Mouse (Mus musculus) CH12.LX (cell line): ENCODE results near the gene Mettl6. TPM values are rescaled to one million over a fixed set of nuclear protein-coding genes. Genes with fewer than 3 reads are reported as not detected.
A peak's percentile ranks its signal among the peaks of the same experiment; 100 is the strongest.

ENCODE experiments used
- DNase-seq: peaks from one replicate; pipeline ENCODE4 v3.0.0-alpha.2; 2013; ENCODE audit errors: extremely low read depth
- H3K27ac ChIP-seq: 2 replicates; pipeline ENCODE4 v1.5.1; 2012; ENCODE audit warnings: low read depth, mild to moderate bottlenecking, control low read depth, moderate library complexity; ENCODE audit not compliant: insufficient read depth
- H3K27me3 ChIP-seq: replicated peaks from 2 replicates; pipeline ENCODE3; 2012; ENCODE audit warnings: inconsistent platforms
- H3K36me3 ChIP-seq, 2 experiments: replicated peaks in 1 of 2; 2 replicates each; pipeline versions ENCODE3 to v1.6.1; 2012; ENCODE audit warnings: inconsistent platforms in 1 of 2, low read length in 1 of 2, mild to moderate bottlenecking in 1 of 2, mixed read lengths in 1 of 2, moderate library complexity in 1 of 2; ENCODE audit not compliant: control insufficient read depth in 1 of 2, insufficient read depth in 1 of 2
- H3K4me1 ChIP-seq, 2 experiments: 2 replicates each; pipeline ENCODE4 v1.6.1; 2012; ENCODE audit warnings: inconsistent platforms in 1 of 2, moderate library complexity in 1 of 2; ENCODE audit not compliant: insufficient read depth in 2 of 2, control insufficient read depth in 1 of 2
- H3K4me2 ChIP-seq: 2 replicates; pipeline ENCODE4 v1.6.1; 2012; ENCODE audit warnings: low read depth, mild to moderate bottlenecking, control low read depth; ENCODE audit not compliant: poor library complexity, insufficient read depth, severe bottlenecking
- H3K4me3 ChIP-seq, 3 experiments: fragments of 150-350 bp in 1 of 3; sonication (generic) in 1 of 3; replicated peaks in 1 of 3; 2 replicates each; pipeline versions ENCODE3 to v1.5.1; 2011 to 2012; ENCODE audit warnings: low read depth in 2 of 3, low read length in 2 of 3, mild to moderate bottlenecking in 2 of 3, moderate library complexity in 2 of 3, control low read depth in 1 of 3, improper control_type of control experiment in 1 of 3, inconsistent platforms in 1 of 3, mixed read lengths in 1 of 3; ENCODE audit not compliant: poor library complexity in 1 of 3
- H3K79me2 ChIP-seq: replicated peaks from 2 replicates; pipeline ENCODE4 v1.6.1; 2012; ENCODE audit warnings: mild to moderate bottlenecking, moderate library complexity; ENCODE audit not compliant: control insufficient read depth, poor library complexity, insufficient read depth, severe bottlenecking; ENCODE audit errors: extremely low read depth
- H3K9ac ChIP-seq: 2 replicates; pipeline ENCODE4 v1.6.1; 2012; ENCODE audit warnings: low read depth, mild to moderate bottlenecking, control low read depth, moderate library complexity; ENCODE audit not compliant: insufficient read depth
- H3K9me3 ChIP-seq: replicated peaks from 2 replicates; pipeline ENCODE3; 2012; ENCODE audit warnings: low read length, inconsistent platforms, mixed read lengths
- BHLHE40 ChIP-seq: IDR thresholded peaks from 2 replicates; pipeline ENCODE4 v1.6.1; 2011; ENCODE audit warnings: mild to moderate bottlenecking, low read depth, low read length, improper control_type of control experiment
- CHD2 ChIP-seq: IDR thresholded peaks from 2 replicates; pipeline ENCODE4 v1.6.1; 2011; ENCODE audit warnings: low read length, improper control_type of control experiment
- E2F4 ChIP-seq: IDR thresholded peaks from 2 replicates; pipeline ENCODE4 v1.6.1; 2011; ENCODE audit warnings: low read depth, low read length, improper control_type of control experiment; ENCODE audit not compliant: insufficient replicate concordance
- ELF1 ChIP-seq: IDR thresholded peaks from 2 replicates; pipeline ENCODE4 v1.6.1; 2014; ENCODE audit warnings: low read depth, mild to moderate bottlenecking, inconsistent platforms, low read length, improper control_type of control experiment
- EP300 ChIP-seq: IDR thresholded peaks from 2 replicates; pipeline ENCODE4 v1.6.1; 2011; ENCODE audit warnings: low read length, improper control_type of control experiment
- ETS1 ChIP-seq: conservative IDR thresholded peaks from 2 replicates; pipeline ENCODE4 v1.6.1; 2012; ENCODE audit warnings: low read depth, mild to moderate bottlenecking, inconsistent platforms, low read length, improper control_type of control experiment, moderate library complexity
- HCFC1 ChIP-seq: IDR thresholded peaks from 2 replicates; pipeline ENCODE4 v1.6.1; 2012; ENCODE audit warnings: low read depth, mild to moderate bottlenecking, inconsistent platforms, low read length, improper control_type of control experiment
- IRF4 ChIP-seq: IDR thresholded peaks from 2 replicates; pipeline ENCODE4 v1.6.1; 2014; ENCODE audit warnings: low read depth, mild to moderate bottlenecking, inconsistent platforms, low read length, improper control_type of control experiment
- JUND ChIP-seq: conservative IDR thresholded peaks from 2 replicates; pipeline ENCODE4 v1.6.1; 2011; ENCODE audit warnings: low read depth, low read length, improper control_type of control experiment
- KAT2A ChIP-seq: IDR thresholded peaks from 2 replicates; pipeline ENCODE4 v1.6.1; 2012; ENCODE audit warnings: low read length, improper control_type of control experiment, inconsistent platforms; ENCODE audit not compliant: insufficient replicate concordance
- MAX ChIP-seq: IDR thresholded peaks from 2 replicates; pipeline ENCODE4 v1.6.1; 2011; ENCODE audit warnings: low read length, improper control_type of control experiment
- MAZ ChIP-seq: IDR thresholded peaks from 2 replicates; pipeline ENCODE4 v1.6.1; 2012; ENCODE audit warnings: low read depth, mild to moderate bottlenecking, inconsistent platforms, low read length, improper control_type of control experiment, moderate library complexity
- MEF2A ChIP-seq: IDR thresholded peaks from 2 replicates; pipeline ENCODE4 v1.6.1; 2014; ENCODE audit warnings: low read depth, mild to moderate bottlenecking, inconsistent platforms, low read length, improper control_type of control experiment, borderline replicate concordance
- MXI1 ChIP-seq: IDR thresholded peaks from 2 replicates; pipeline ENCODE4 v1.6.1; 2011; ENCODE audit warnings: mild to moderate bottlenecking, low read depth, low read length, improper control_type of control experiment
- MYC ChIP-seq: IDR thresholded peaks from 2 replicates; pipeline ENCODE4 v1.6.1; 2011; ENCODE audit warnings: low read depth, mild to moderate bottlenecking, improper control_type of control experiment, low read length
- NELFE ChIP-seq: IDR thresholded peaks from 2 replicates; pipeline ENCODE4 v1.6.1; 2011; ENCODE audit warnings: low read depth, low read length, improper control_type of control experiment
- NRF1 ChIP-seq: IDR thresholded peaks from 2 replicates; pipeline ENCODE4 v1.6.1; 2014; ENCODE audit warnings: low read depth, mild to moderate bottlenecking, inconsistent platforms, low read length, improper control_type of control experiment, moderate library complexity
- POLR2A ChIP-seq: IDR thresholded peaks from 2 replicates; pipeline ENCODE4 v1.6.1; 2011; ENCODE audit warnings: low read depth, mild to moderate bottlenecking, improper control_type of control experiment, low read length
- POLR2AphosphoS2 ChIP-seq: IDR thresholded peaks from 2 replicates; pipeline ENCODE4 v1.6.1; 2011; ENCODE audit warnings: low read depth, low read length, improper control_type of control experiment
- RCOR1 ChIP-seq: conservative IDR thresholded peaks from 2 replicates; pipeline ENCODE4 v1.6.1; 2012; ENCODE audit warnings: low read depth, mild to moderate bottlenecking, inconsistent platforms, low read length, improper control_type of control experiment
- SIN3A ChIP-seq: IDR thresholded peaks from 2 replicates; pipeline ENCODE4 v1.6.1; 2012; ENCODE audit warnings: low read length, improper control_type of control experiment, inconsistent platforms
- TBP ChIP-seq: conservative IDR thresholded peaks from 2 replicates; pipeline ENCODE4 v1.6.1; 2011; ENCODE audit warnings: low read depth, low read length, improper control_type of control experiment
- TCF12 ChIP-seq: IDR thresholded peaks from 2 replicates; pipeline ENCODE4 v1.6.1; 2014; ENCODE audit warnings: low read depth, mild to moderate bottlenecking, inconsistent platforms, low read length, improper control_type of control experiment
- UBTF ChIP-seq: IDR thresholded peaks from 2 replicates; pipeline ENCODE4 v1.6.1; 2012; ENCODE audit warnings: low read depth, mild to moderate bottlenecking, inconsistent platforms, low read length, improper control_type of control experiment, moderate library complexity
- USF1 ChIP-seq: IDR thresholded peaks from 2 replicates; pipeline ENCODE4 v1.6.1; 2014; ENCODE audit warnings: low read depth, mild to moderate bottlenecking, inconsistent platforms, low read length, improper control_type of control experiment
- dilution Hi-C: fragments of 300-500 bp; cut with MboI; formaldehyde crosslinking; loops from 2 replicates; pipeline ENCODE4 v1.14.3; 2020; ENCODE audit warnings: low sequenced_read_pairs; ENCODE audit not compliant: extremely low pct_unique_long_range_greater_than_20kb, extremely low pct_ligation_motif_present
- in situ Hi-C: fragments of 300-500 bp; cut with MboI; formaldehyde crosslinking; loops from 3 replicates; pipeline ENCODE4 v1.14.3; 2019; ENCODE audit warnings: low sequenced_read_pairs, low pct_ligation_motif_present, low pct_unique_long_range_greater_than_20kb, mixed read lengths
- polyA plus RNA-seq: library from polyadenylated mRNA; unstranded; fragments of >175 nt; gene quantifications from 2 replicates; pipeline ENCODE4 v1.2.1, GENCODE M21; 2012; ENCODE audit warnings: low read depth; ENCODE audit not compliant: insufficient read length
- total RNA-seq, 2 experiments: library from RNA; depleted of rRNA; stranded (reverse); fragments of 300-350 nt in 1 of 2; fragments of >200 nt in 1 of 2; gene quantifications; 2 replicates each; pipeline ENCODE4 v1.2.3; 2012 to 2014

The Mettl6 gene
- total RNA-seq (2012; rRNA removed): 36.2 and 38.2 TPM in 2 replicates
- 122 and 142 TPM in 2 replicates for total RNA-seq (2014; rRNA removed)
- polyA plus RNA-seq: 63.2 and 69.8 TPM in 2 replicates

DNA sequence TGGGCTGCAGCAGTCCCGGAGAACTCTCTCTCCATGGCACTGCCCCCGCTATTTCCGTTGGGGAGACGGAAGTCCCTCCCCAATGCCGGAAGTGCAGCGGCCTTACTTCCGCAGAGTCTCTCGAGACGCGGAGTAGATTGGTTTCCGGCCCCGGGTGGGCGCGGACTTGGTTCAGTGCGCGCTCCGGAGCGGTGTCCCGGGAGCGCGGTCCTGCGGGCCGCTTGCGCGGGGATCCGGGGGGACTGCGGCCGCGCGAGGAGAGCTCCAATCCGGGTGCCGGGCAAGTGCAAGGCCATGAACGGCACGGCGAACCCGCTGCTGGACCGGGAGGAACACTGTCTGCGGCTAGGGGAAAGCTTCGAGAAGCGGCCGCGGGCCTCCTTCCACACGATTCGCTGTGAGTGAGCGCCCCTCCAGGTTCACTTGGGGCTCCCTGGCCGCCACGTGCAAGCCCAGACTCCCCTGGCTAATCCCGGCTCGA lies at the start of gene Mettl6:
Mettl6 (minus strand) TSS at position 66 of the 481 bp plus-strand sequence.
- Histone ChIP-seq H3K9ac (peak within 1 kb of the TSS; percentile 92), H3K4me3 (peak within 1 kb of the TSS; percentile 71 to 99 (median 82)), H3K4me2 (peak within 1 kb of the TSS; percentile 78), H3K27ac (peak within 1 kb of the TSS; percentile 59), H3K27me3 (no peaks in the 10 kb centered on the region), H3K9me3 (no peaks in the 10 kb centered on the region), H3K79me2 (peaks cover 78% of the 10 kb centered on the region)
- peak; percentile 93 for DNase-seq
- in situ Hi-C loops: no loop called here
- dilution Hi-C loops: no loop called here
- TF ChIP-seq HCFC1 (peak; percentile 90), NRF1 (peak; percentile 56), MEF2A (peak; percentile 35; the same call in 1 of the 2 replicates), ETS1 (no peak), POLR2A (peak; percentile 89), IRF4 (no peak), MAX (peak; percentile 65; the same call in 1 of the 2 replicates), UBTF (peak; percentile 87), EP300 (no peak), USF1 (no peak), TCF12 (peak; percentile 84), SIN3A (peak; percentile 90), JUND (no peak), MAZ (no peak; the same call in 1 of the 2 replicates), KAT2A (peak; percentile 85; the same call in 1 of the 2 replicates), POLR2AphosphoS2 (peak; percentile 61; the same call in 1 of the 2 replicates), CHD2 (peak; percentile 81), MXI1 (peak; percentile 85; the same call in 1 of the 2 replicates), BHLHE40 (no peak), NELFE (peak; percentile 85), MYC (peak; percentile 63; the same call in 1 of the 2 replicates), TBP (peak; percentile 81), RCOR1 (0 out of 2 replicates have a peak, but pooled peaks have one; percentile 49), E2F4 (no peak), ELF1 (peak; percentile 95)
- TF ChIP-seq, all 38 proteins: peak for 17
- Histone ChIP-seq H3K36me3 (peaks cover 32 to 53% of the 10 kb centered on the region in 2 experiments), H3K4me1 (peaks cover 10 to 67% of the 10 kb centered on the region in 2 experiments)
